Mouse (Mus musculus) megakaryocyte, embryonic 14.5 days (primary cell): ENCODE measurements around the gene Uts2r. TPM values are rescaled to one million over a fixed set of nuclear protein-coding genes. Genes with fewer than 3 reads are reported as not detected.

Experiments used
- H3K27me3 ChIP-seq: replicated peaks from 2 replicates; pipeline ENCODE3; 2012; ENCODE audit warnings: inconsistent platforms
- H3K36me3 ChIP-seq: replicated peaks from 2 replicates; pipeline ENCODE3; 2012; ENCODE audit warnings: low read length, inconsistent platforms, mixed read lengths
- H3K4me1 ChIP-seq: 2 replicates; pipeline ENCODE4 v1.6.1; 2012; ENCODE audit warnings: inconsistent platforms
- H3K4me3 ChIP-seq: replicated peaks from 2 replicates; pipeline ENCODE3; 2012; ENCODE audit warnings: moderate library complexity, mild to moderate bottlenecking, inconsistent platforms
- H3K9me3 ChIP-seq: 2 replicates; pipeline ENCODE4 v1.6.1; 2012; ENCODE audit warnings: inconsistent platforms
- FLI1 ChIP-seq: IDR thresholded peaks from 2 replicates; pipeline ENCODE4 v1.6.1; 2012; ENCODE audit warnings: low read length, inconsistent platforms, mixed read lengths
- GATA1 ChIP-seq: IDR thresholded peaks from 3 replicates; pipeline ENCODE4 v1.6.1; 2012; ENCODE audit warnings: mixed read lengths, low read length, inconsistent platforms, borderline replicate concordance
- polyA plus RNA-seq: library from polyadenylated mRNA; stranded (reverse); fragments of >175 nt; gene quantifications from 2 replicates; pipeline ENCODE4 v1.2.3, GENCODE M21; 2012; ENCODE audit warnings: low replicate concordance; ENCODE audit not compliant: insufficient read depth

The Uts2r gene
- polyA plus RNA-seq, 1 experiment = not detected

GRCm38 (mm10) chr11:121154203-121154602 lies 5.9 kb upstream of the Uts2r start:
- H3K36me3 ChIP-seq = no peaks in the 10 kb centered on the region
- H3K4me1 ChIP-seq = peaks cover 8% of the 10 kb centered on the region
- no peak for TF ChIP-seq GATA1
- no peak for TF ChIP-seq FLI1
- peaks cover 71% of the 10 kb centered on the region for H3K27me3 ChIP-seq
- no peak overlapping the region for H3K4me3 ChIP-seq
- no peaks in the 10 kb centered on the region for H3K9me3 ChIP-seq

- no peaks in the 10 kb centered on the region for H3K9me3 ChIP-seq
- H3K27me3 ChIP-seq = peaks cover 81% of the 10 kb centered on the region
- H3K4me1 ChIP-seq = peaks cover 8% of the 10 kb centered on the region
- no peak for TF ChIP-seq GATA1
- no peak for TF ChIP-seq FLI1
- peak overlapping the region; percentile 67 for H3K4me3 ChIP-seq
- H3K36me3 ChIP-seq = no peaks in the 10 kb centered on the region
These were observed 3.6 kb upstream of the Uts2r start for GRCm38 (mm10) chr11:121156411-121156891.

GRCm38 (mm10) chr11:121160636-121161346 lies 720 bp downstream of the Uts2r start:
- Histone ChIP-seq H3K36me3 (no peaks in the 10 kb centered on the region), H3K27me3 (peaks cover 78% of the 10 kb centered on the region), H3K4me3 (no peak overlapping the region), H3K9me3 (no peaks in the 10 kb centered on the region), H3K4me1 (peaks cover 11% of the 10 kb centered on the region)
- TF ChIP-seq FLI1 = no peak
- no peak for TF ChIP-seq GATA1

GRCm38 (mm10) chr11:121163751-121164150 lies 3.7 kb downstream of the Uts2r start:
- Histone ChIP-seq H3K4me3 (no peak overlapping the region), H3K9me3 (no peaks in the 10 kb centered on the region), H3K27me3 (peaks cover 77% of the 10 kb centered on the region), H3K36me3 (no peaks in the 10 kb centered on the region), H3K4me1 (peaks cover 15% of the 10 kb centered on the region; the same call in 1 of the 2 replicates)
- TF ChIP-seq GATA1 = no peak
- no peak for TF ChIP-seq FLI1

- Histone ChIP-seq H3K4me3 (no peak overlapping the region), H3K4me1 (peaks cover 20% of the 10 kb centered on the region), H3K36me3 (no peaks in the 10 kb centered on the region), H3K9me3 (no peaks in the 10 kb centered on the region), H3K27me3 (peaks cover 52% of the 10 kb centered on the region)
- TF ChIP-seq FLI1 (no peak), GATA1 (no peak)
These were observed 13.1 kb downstream of the Uts2r start for GRCm38 (mm10) chr11:121173203-121173602.

- Histone ChIP-seq H3K4me1 (peaks cover 20% of the 10 kb centered on the region), H3K36me3 (no peaks in the 10 kb centered on the region), H3K4me3 (no peak overlapping the region), H3K9me3 (peaks cover 4% of the 10 kb centered on the region), H3K27me3 (peaks cover 54% of the 10 kb centered on the region)
- TF ChIP-seq GATA1 = no peak
- no peak for TF ChIP-seq FLI1
These were observed 14.2 kb downstream of the Uts2r start for GRCm38 (mm10) chr11:121174234-121174633.

- no peak for TF ChIP-seq GATA1
- no peak for TF ChIP-seq FLI1
- Histone ChIP-seq H3K4me1 (peaks cover 20% of the 10 kb centered on the region), H3K9me3 (peaks cover 4% of the 10 kb centered on the region), H3K4me3 (peak overlapping the region; percentile 12), H3K27me3 (peaks cover 43% of the 10 kb centered on the region), H3K36me3 (no peaks in the 10 kb centered on the region)
These were observed 16.5 kb downstream of the Uts2r start for GRCm38 (mm10) chr11:121176285-121177270.

- H3K4me1 ChIP-seq = no peaks in the 10 kb centered on the region; the same call in 1 of the 2 replicates
- no peaks in the 10 kb centered on the region for H3K36me3 ChIP-seq
- no peak overlapping the region for H3K4me3 ChIP-seq
- H3K9me3 ChIP-seq = no peaks in the 10 kb centered on the region
- H3K27me3 ChIP-seq = peaks cover 11% of the 10 kb centered on the region
- TF ChIP-seq GATA1 = no peak
- no peak for TF ChIP-seq FLI1
These were observed 29.6 kb downstream of the Uts2r start for GRCm38 (mm10) chr11:121189681-121190080.

GRCm38 (mm10) chr11:121192742-121193141 lies 32.7 kb downstream of the Uts2r start:
- no peak for TF ChIP-seq FLI1
- TF ChIP-seq GATA1 = no peak
- no peaks in the 10 kb centered on the region for H3K9me3 ChIP-seq
- no peak overlapping the region for H3K4me3 ChIP-seq
- H3K36me3 ChIP-seq = peaks cover 3% of the 10 kb centered on the region
- no peaks in the 10 kb centered on the region; the same call in 1 of the 2 replicates for H3K4me1 ChIP-seq
- peaks cover 12% of the 10 kb centered on the region for H3K27me3 ChIP-seq
